Mouse (Mus musculus) heart, adult 2 months (tissue): ENCODE data around the gene 5730596B20Rik.

Experiments
- CTCF ChIP-seq: fragments of 200-600 bp; IDR thresholded peaks from 2 replicates; pipeline ENCODE4 v1.8.1; 2022; ENCODE audit warnings: antibody characterized with exemption, mild to moderate bottlenecking, moderate library complexity
- EP300 ChIP-seq: fragments of 200-500 bp; IDR thresholded peaks from 2 replicates; pipeline ENCODE4 v1.6.1; 2011; ENCODE audit warnings: low read depth, low read length, control low read depth; ENCODE audit not compliant: insufficient read depth
- POLR2A ChIP-seq: fragments of 200-500 bp; IDR thresholded peaks from 2 replicates; pipeline ENCODE4 v1.6.1; 2011; ENCODE audit warnings: mild to moderate bottlenecking, low read depth, low read length, control low read depth; ENCODE audit not compliant: insufficient read depth

DNA sequence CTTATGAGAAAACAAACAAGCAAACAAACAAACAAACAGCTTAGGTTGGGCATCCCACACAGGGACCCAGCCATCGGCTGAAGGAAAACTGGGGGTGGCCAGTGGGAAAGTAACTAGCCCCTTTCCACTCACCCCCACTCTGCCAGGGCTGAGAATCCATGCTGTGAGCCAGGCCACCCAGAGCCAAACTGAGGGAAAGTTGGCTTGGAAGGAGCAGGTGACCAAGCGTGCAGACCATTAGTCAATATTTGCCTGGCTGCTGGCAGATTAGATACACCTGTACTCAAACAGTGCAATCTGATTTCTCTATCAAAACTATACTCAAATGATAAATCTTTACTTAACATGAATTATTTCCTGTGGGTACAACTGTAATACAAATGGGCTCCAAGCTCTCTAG is 4.7 kb downstream of the 5730596B20Rik start:
- TF ChIP-seq CTCF (no peak), POLR2A (no peak), EP300 (no peak)
